Mouse (Mus musculus): ENCODE results near the gene Sdhc. TPM values are rescaled to one million over a fixed set of nuclear protein-coding genes. Genes with fewer than 3 reads are reported as not detected.
"Not testable (repeated sequence)": the region's sequence is repeated elsewhere in the genome, so short reads cannot be mapped to it uniquely, and the experiment has no call there.

The Sdhc gene
- polyA plus RNA-seq, 1 experiment, result 250 TPM

DNA sequence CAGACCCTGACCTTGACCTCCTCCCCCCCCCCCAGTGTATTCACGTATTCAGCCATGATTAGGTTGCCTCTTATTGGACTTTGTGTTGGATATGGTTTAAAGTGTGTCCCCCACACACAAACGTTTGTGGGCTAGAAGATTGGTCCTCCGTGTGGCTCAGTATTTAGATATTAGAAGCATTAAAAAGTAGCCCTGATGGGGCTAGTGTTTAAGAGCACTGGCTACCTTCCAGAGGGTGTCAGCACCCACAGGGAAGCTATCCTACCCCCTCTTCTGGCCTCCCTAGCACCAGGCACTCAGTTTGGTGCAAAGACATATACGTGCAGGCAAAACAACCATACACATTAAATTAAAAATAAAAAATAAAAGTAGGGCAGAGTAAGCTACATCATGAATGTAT lies 37.4 kb downstream of the Sdhc start:
- DNase-seq (ENCODE audit: low read depth), result no peak

DNA sequence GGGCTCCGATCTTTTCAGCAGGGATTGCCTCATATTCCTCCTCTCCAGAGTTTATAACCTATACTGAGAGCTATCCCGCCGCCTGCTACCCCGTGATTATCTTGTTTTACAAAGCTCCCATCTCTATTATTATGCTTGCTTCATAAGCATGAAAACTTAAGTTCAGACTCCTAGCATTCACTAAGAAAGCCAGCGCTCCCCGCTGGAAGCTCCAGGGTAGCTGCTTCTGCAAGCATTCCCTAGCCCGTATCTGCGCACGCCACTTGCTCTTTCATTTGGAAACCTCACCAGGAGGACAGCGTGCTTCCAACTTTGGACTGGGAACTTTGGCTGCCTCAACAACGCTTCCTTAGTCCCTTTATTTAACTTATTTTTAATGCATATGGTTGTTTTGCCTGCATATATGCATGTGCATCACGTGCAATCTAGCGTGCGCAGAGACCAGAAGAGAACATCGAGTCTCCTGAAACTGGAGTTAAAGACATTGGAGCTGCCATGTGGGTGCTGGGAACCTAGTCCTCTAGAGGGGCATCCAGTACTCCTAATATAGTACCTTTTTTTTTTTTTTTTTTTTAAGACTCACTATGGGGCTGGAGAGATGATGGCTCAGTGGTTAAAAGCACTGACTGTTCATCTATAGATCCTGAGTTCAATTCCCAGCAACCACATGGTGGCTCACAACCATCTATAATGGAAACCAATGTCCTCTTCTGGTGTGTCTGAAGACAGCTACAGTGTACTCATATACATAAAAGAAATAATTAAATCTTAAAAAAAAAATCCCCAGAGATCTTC lies 38.4 kb downstream of the Sdhc start:
- DNase-seq (ENCODE audit: low read depth), result no peak

DNA sequence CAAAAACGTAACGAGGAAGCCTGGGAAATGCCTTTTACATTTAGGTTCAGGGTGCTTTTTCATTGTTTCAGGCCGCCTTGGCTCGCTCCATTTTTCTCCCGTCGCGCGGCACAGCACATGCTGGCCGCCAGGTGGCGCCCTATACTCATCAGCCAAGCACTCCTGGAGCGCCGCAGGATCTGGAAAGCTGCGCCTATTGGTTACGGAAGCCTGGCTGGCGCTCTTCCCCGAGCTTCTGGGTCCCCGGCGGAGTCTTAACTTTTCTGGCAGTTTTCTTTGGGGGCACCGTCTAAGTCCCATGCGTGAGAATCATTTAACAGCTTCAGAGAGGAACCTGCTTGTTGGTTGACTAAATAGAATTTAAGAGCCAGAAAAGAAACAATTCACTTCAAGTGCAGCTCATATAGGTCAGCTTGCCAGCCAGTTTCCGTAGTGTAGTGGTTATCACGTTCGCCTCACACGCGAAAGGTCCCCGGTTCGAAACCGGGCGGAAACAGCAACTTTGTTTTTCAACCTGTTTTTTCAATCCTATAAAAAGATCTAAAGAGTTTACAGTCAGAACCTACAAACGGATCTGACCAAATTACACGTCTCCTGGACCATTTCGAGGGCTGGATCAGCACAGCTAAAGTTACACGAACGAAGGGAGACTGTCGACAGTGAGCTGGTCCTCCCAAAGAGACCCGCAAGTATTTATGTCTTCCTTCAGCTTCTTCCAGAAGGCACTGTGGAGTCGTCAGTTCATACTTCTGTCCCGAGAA lies 39.2 kb downstream of the Sdhc start:
- no peak for DNase-seq (ENCODE audit: low read depth)

DNA sequence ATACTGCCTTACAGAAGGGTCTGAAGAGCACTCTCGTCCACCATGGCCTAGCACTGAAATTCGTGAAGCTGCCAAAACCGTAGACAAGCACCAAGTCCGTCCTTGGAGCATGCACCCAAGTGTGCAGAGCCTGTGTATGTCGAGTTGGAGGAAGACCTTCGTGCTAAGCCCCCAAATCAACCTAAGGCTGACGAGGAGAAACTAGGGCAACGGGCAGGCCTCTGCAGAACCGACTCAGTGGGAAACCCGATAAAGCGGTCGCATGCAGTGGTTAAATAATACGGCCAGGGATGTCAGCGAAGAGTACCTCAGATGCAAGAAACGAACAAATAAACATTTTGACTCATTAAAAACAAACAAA lies 39.8 kb downstream of the Sdhc start:
- no peak for DNase-seq (ENCODE audit: low read depth)

DNA sequence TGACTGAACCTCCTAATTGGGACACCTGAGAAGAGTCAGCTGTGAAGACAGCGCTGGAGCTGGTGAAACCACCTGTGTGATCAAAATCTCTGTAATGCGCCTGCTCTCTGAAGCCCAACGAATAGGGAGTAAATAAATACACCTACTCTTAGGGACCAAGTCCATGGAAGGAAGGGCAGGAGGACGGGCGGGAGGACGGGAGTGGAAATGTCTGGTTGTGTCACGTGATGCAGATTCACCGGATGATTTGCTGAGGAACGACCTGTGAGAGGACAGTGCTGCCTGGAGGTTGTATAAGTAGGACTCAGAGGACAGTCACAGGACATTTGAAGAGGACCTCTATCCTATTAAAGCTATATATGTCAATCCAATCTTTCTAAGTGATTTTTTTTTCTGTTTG lies 40.8 kb downstream of the Sdhc start:
- DNase-seq (ENCODE audit: low read depth), result no peak

DNA sequence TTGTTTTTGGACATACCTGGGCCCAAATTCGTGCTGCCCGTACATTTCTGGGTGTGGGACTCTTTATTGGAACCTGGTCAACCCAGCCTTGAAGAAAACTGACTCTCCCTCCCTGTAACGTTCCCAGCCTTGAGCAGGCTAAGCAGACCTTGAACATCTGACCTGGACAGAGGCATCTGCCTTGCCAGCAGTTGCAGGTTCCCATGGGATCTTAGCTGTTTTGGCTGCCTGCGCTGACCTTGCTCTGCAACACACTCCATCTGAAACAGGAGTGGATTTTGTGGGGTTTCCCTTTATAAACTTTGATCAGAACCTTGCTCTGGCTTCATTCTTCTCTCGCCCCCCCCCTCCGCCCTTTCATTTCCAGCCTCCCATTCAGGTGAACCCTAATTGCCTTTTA lies 45.2 kb downstream of the Sdhc start:
- no peak for DNase-seq (ENCODE audit: low read depth)

DNA sequence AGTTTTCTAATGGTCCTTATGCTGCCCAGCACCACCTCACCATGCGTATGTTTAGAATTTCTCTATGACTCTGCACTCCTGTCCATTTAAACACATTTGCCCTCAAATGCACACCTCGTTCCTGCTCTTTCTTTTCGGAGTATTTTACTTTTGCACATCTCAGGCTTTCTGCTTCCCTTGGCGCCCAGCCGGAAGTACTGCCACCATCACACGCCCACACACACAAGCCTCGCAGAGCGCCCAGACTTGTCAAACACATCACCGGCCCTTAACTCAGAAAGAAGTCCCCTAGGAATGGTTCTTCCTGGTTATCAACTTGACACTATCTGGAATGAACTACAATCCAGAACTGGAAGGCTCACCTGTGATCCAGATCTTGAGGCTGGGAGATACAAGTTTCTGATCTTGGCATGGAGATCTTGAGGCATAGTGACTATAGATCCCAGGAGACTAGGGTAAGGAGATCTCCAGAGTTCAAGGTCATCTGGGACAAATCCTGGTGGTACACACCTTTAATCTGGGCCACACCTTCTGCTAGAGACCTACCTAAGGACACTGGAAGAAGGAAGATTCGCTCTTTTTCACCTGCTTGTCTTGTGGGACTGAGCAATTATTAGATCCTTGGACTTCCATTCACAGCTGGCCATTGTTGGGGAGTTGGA lies 47.1 kb downstream of the Sdhc start:
- no peak for DNase-seq (ENCODE audit: low read depth)

DNA sequence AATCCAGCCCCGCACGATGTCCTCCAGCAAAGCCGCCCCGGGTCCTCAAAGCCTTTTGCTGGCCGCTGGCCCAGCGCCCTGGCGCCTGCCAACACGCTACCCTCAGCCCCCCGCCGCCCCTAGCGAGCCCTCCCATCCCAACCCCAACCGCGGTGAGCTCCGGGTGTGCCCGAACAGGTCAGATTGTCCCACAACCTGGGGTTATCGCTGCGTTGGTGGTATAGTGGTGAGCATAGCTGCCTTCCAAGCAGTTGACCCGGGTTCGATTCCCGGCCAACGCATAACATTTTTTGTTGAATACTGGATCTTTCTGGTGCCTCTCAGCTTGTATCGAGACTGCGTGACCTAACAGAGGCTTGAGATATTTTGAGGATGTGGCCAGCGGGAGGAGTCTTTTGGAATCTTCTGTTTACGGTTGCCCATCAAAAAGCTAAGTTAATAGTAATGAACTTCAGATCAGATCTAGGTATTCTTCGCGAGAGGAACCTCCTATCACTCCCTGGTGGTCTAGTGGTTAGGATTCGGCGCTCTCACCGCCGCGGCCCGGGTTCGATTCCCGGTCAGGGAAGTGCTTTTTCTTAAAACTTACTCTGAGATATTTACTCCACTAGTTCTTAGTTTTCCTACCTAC lies 47.7 kb downstream of the Sdhc start:
- no peak for DNase-seq (ENCODE audit: low read depth)

DNA sequence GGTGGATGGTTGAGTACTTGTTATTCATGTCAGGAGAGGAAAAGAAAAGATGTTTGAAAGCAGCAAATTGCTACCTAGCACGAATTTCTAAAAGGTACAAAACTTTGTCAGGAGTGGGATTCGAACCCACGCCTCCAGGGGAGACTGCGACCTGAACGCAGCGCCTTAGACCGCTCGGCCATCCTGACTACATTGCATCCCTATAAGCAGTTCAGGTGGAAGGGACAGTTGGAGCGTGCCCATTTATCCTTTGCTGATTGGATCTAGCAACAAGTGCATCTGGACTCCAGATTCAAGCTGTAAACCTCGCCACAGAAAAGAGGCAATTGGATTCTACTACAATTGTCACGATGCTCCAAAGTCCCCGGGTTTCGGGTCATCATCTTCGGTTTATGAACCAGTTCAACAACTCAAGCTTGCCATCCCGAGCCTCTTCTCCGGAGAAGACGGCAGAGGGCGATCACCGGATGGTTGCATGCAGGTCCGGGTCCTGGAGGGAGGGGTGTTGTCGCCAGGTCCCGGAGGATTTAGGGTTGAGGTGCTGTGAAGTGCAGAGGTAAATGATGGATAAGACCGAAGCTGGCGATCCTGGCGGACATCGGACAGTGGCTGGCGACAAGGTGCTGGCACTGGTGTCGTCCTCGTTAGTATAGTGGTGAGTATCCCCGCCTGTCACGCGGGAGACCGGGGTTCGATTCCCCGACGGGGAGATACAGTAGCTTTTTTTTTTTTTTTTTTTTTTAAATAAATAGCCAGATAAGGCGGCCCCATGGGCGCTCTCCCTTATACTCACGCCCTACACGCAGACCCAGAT lies 48.5 kb downstream of the Sdhc start:
- DNase-seq (ENCODE audit: low read depth), result no peak

DNA sequence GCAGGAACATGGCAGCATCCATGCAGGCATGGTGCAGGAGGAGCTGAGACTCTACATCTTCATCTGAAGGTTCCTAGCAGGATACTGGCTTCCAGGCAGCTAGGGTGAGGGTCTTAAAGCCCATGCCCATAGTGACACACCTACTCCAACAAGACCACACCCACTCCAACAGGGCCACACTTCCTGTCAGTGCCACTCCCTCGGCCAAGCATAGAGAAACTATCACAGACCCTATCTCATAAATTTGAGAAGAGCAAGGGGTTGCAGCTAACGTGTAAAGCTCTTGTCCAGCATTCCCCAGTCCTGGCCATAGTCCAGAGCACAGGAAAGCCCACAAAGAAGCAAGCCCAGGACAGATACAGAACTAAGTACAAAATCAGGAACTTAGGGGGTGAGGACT lies 49.4 kb downstream of the Sdhc start:
- no peak for DNase-seq (ENCODE audit: low read depth)

DNA sequence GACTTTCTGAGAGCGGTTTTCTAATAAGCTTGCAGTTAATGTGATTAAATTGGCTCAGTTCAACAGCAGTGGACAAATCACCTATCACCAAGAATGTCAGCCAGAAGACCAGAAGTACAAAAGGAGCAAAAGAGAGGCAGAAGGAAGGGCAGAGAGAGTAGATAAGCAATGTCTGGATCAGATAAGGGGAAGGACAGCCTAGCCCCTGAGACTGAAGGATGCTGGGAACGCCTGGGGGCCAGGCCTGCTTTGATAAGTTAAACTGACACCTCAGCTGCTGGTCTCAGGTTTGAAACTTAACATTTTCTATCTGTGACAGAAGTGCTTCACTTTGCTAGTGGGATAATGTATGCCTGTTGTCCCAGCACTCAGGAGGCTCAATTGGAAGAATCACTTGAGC lies 52.8 kb downstream of the Sdhc start:
- DNase-seq (ENCODE audit: low read depth), result no peak

DNA sequence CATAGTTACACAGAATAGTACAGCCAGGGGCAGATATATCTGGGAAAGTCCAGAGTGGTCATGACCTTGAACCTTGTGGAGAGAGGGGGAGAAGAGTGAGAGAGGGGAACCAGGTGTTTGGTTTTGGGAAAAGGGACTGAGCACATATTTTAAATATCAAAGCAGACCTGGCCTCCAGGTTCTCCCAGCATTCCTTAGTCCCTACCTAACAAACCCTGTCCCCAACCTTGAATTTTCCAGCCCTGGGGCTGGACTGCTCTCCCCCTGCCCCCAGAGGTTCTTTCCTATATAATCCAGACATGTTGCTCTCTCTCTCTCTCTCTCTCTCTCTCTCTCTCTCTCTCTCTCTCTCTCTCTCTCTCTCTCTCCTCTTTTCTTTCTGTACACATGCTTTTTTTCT lies 53.3 kb downstream of the Sdhc start:
- no peak for DNase-seq (ENCODE audit: low read depth)

DNA sequence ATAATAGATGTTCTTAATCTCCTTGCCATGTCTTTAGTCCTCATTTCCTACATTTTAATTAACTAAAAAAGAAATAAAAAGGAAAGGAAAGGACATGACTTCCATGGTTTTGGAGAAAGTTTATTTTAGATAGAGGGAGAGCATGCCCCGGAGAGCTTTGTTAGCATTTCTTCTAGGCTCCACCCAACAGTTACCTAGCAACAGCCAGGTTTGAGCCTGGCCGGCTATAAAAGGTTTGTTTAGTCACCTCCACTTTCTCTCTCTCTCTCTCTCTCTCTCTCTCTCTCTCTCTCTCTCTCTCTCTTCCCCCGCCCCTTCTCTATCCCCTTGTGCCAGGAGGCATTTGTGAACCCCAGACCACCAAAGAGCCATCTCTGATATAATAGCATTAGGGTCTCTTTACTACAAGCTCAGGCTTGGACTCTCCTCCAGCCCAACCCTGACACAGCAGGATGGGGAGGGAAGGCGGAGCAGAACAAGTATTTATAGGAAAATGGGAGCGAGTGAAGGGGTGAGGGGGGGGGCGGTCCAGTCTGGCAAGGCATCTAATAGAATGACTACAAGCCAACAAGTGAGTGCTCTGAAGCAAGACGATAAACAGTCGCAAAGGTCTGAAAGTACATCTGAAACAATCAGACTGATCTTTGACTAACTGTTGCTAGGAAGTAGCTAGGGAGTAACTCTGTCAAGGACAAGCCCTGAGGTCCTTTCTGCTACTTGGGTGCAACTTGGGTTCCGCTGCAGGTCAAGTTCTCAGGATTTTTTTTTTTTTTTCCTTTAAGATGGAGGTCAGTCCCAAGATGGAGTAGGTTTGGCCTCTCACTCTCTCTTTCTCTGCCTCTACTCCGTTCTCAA lies 54.1 kb downstream of the Sdhc start:
- DNase-seq (ENCODE audit: low read depth), result no peak

DNA sequence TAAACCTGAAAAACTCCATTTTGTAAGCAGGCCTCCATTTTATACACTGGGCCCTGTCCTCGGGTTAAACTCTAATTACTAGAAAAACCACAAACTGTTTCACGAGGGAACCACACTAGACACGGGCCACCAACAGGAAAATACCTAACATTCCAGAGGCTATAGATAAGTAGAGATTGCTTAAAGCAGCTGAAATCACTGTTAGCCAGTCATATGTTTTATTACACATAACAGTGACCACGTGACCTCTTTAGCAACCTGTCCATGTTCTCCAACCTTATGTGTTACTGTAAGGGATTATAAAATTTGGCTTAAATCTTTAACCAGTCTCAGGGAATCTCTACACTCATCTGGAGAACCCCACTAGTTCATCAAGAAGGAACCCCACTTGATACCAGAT lies 56.0 kb downstream of the Sdhc start:
- DNase-seq (ENCODE audit: low read depth), result no peak

DNA sequence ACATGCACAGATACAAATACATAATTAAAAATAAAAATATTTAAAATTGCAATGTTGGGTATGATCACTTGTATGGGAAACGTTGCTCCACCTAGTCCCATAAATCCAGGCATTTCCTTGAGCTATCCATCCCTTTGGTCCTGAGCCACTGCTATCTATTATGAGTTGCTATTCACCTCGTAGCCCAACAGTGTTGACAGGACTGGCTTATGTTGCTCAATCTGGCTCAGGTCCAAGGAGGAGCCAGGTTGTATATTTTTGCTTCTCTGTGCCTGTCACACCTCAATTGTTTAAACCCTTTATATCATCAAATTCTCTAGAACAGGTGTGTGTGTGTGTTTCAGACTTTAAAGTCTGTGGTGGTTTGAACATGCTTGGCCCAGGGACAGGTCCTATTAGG lies 59.6 kb downstream of the Sdhc start:
- DNase-seq (ENCODE audit: low read depth), result no peak

DNA sequence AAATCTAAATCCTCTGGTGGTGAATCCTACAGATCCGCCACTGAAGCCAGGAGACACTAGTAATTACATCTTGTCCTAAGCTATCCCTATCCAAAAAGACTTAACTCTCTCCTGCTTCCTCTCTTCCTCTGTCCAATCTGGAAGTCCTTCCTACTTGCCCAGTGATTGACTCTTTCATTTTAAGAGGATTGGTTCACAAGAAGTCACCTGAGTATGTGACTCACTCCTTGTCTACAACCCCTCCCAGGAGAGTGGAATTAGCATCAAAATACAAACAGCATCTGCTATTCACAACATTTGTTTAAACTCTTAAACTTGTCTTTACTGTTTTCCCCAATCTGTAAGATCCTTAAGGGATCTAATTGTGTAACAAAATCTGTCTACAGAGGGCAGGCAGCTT lies 60.5 kb downstream of the Sdhc start:
- no peak for DNase-seq (ENCODE audit: low read depth)

DNA sequence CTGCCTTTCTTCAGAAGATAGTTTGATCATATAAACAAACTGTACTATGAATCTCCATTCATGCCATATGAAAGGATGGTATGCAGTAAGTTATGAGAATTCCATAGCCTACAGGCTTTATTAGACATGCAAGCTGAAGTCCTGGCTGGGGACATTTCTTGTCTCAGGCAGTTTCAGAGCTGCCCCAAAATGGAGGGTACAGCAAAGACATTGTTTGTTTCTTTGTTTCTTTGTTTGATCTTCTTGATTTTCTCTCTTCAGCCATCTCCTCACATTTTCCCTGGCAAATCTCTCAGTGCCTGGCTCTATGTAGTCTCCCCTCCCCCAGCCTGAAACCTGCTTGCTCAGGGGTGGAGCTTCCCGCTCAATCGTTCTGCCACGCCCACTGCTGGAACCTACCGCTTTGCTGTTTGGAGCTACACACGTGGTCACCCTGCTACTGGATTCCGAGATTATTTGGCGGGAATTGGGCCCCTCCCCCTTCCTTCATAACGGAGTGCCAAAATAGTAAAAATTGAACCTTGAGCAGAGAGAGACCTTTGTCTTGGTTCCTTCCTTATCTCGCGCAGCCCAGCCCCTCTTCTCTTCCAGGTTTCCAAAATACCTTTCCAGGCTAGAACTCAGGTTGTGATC lies 62.0 kb downstream of the Sdhc start:
- DNase-seq (ENCODE audit: low read depth), result not testable (repeated sequence)

DNA sequence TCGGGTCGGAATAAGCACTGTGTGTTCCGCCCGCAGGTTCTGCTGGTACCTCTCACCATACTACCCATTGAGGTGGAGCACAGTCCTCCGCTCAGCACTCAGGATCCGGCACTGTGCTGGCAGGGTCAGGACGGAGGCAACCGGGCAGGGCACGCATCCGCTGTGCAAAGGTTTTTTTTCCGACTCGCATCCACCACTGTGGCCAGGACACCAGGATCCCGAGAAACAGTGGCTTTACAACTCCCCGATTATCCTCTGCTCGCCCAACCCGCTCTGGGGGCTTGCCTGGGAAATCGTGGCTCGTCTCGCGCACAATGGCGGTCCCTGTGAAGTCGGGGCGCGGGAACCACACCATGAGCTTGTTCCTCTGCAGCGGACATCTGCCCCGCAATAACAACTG lies 64.7 kb downstream of the Sdhc start:
- no peak for DNase-seq (ENCODE audit: low read depth)

DNA sequence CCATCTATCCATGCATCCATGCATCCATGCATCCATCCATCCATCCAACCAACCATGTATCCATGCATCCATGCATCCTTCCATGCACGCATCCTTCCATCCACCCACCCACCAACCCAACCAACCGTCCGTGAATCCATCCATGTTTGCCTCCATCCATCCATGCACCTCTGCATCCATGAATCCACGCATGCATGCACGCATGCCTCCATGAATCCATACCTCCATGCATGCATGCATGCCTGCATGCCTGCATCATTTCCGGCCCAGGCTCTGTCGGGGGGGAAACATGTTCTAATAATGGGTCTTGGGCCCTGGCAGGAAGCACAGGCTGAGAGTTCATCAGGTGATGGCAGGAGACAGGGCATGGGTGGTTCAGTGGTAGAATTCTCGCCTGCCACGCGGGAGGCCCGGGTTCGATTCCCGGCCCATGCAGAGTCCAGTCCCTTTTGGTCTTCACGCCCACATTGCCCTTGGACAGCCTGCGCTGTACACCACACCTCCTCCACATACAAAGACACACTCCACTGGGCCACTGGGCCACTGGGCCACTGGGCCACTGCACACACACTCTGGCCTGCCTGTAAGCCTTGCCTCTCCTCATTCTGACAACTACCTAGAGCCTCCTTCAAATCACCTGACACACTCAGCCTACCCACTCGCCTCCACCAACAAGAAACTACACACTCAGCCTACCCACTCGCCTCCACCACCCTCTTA lies 68.7 kb downstream of the Sdhc start:
- not testable (repeated sequence) for DNase-seq (ENCODE audit: low read depth)

DNA sequence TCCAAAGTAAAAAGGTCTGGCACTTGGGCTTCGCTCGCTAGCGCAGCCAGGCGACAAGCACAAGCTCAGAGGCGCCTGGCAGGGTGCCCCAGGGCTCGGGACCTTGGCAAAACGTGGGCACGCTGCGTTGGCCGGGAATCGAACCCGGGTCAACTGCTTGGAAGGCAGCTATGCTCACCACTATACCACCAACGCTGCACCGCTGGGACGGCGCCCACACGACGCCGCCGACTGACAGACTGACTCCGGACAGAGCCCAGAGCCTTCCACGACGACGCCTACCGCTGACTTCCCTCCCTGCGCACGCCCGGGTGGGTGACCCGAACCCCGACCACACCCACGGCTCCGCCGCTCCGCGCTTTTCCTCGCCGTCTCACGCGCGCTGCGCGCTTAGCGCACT lies 70.6 kb downstream of the Sdhc start:
- not testable (repeated sequence) for DNase-seq (ENCODE audit: low read depth)

Measured in gonadal fat pad, adult 2 months (tissue).